Mouse (Mus musculus) cortical plate, adult 2 months (tissue): ENCODE data around the gene Sall4. TPM values are rescaled to one million over a fixed set of nuclear protein-coding genes. Genes with fewer than 3 reads are reported as not detected.
"Not testable (repeated sequence)": the region's sequence is repeated elsewhere in the genome, so short reads cannot be mapped to it uniquely, and the experiment has no call there.

Source experiments
- H3K27ac ChIP-seq: fragments of 200-500 bp; 2 replicates; pipeline ENCODE4 v1.5.1; 2012; ENCODE audit warnings: low read length, control low read depth, inconsistent platforms; ENCODE audit not compliant: insufficient read depth
- H3K4me1 ChIP-seq: fragments of 200-500 bp; 2 replicates; pipeline ENCODE4 v1.6.1; 2011; ENCODE audit warnings: low read length; ENCODE audit not compliant: control insufficient read depth, insufficient read depth
- H3K4me3 ChIP-seq: fragments of 200-500 bp; 2 replicates; pipeline ENCODE4 v1.5.1; 2011; ENCODE audit warnings: mild to moderate bottlenecking, low read length, control low read depth; ENCODE audit not compliant: insufficient read depth
- CTCF ChIP-seq: fragments of 200-500 bp; IDR thresholded peaks from 2 replicates; pipeline ENCODE4 v1.5.1; 2011; ENCODE audit warnings: mild to moderate bottlenecking, control low read depth, low read length; ENCODE audit not compliant: insufficient read depth; ENCODE audit errors: extremely low read depth
- POLR2A ChIP-seq: fragments of 200-500 bp; IDR thresholded peaks from 2 replicates; pipeline ENCODE4 v1.6.1; 2011; ENCODE audit warnings: mild to moderate bottlenecking, low read length, control low read depth; ENCODE audit not compliant: insufficient read depth; ENCODE audit errors: extremely low read depth
- polyA plus RNA-seq: library from polyadenylated mRNA; depleted of rRNA; stranded (reverse); fragments of >200 nt; gene quantifications from 2 replicates; pipeline ENCODE4 v1.2.3, GENCODE M21; 2012

The Sall4 gene
- polyA plus RNA-seq, 1 experiment: 0.06 TPM

DNA sequence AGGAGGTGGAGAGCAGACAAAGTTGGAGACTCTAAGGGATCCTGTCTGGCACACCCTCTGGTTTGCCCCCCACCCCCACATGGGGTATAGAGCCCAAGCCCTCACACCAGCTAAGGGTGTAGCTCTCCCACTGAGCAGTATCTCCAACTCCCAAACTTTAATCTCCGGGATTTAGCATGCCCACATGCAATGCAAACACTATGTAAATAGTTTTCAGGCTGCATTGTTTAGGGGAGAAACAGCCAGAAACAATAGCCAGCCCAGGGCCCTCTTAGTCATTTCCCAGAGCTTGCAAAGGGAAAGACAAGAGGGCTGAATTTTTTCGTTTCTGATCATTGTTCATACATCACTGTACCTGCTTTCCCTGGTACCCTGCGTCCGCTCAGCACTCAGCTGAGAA lies 5.8 kb downstream of the Sall4 start:
- TF ChIP-seq POLR2A (no peak), CTCF (no peak)

DNA sequence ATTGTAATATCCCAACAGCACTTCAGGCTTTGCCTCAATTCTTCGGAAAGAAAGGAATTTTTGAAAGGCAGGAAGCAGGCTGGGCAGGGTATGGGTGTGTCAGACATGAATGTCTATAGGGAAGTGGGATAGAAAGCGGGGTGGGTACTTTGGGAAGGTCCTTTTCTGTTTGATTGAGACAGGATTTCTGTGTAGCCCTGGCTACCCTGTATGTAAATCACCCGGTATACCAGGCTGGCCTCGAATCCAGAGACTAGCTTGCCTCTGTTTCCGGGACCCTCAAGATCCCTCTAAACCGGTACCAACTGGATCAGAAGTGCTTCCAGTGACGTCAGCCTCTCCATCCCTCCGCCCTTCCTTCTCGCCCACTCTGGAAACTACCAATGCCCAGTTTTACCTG lies 6.6 kb downstream of the Sall4 start:
- TF ChIP-seq POLR2A: no peak
- TF ChIP-seq CTCF: no peak
- H3K27ac ChIP-seq: no peak overlapping the region

More for the DNA sequence above, 5.8 kb downstream of the Sall4 start:
- Histone ChIP-seq H3K4me3 (no peak overlapping the region), H3K27ac (no peak overlapping the region), H3K4me1 (no peaks in the 10 kb centered on the region)

DNA sequence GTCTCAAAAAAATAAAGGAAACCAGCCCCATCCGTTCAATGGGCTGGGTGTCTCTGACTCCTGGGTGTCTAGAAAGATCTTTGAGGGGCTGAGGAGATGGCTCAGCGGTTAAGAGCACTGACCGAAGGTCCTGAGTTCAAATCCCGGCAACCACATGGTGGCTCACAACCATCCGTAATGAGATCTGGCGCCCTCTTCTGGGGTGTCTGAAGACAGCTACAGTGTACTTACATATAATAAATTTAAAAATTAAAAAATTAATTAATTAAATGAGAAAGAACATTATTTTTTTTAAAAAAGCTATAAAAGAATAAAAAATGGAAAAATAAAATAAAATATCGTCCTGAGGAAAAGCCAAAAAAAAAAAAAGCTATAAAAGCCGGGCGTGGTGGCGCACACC lies 23.3 kb downstream of the Sall4 start:
- not testable (repeated sequence) for H3K4me1 ChIP-seq, H3K4me3 ChIP-seq

More for the DNA sequence above, 6.6 kb downstream of the Sall4 start:
- no peaks in the 10 kb centered on the region for H3K4me1 ChIP-seq
- H3K4me3 ChIP-seq: no peak overlapping the region

DNA sequence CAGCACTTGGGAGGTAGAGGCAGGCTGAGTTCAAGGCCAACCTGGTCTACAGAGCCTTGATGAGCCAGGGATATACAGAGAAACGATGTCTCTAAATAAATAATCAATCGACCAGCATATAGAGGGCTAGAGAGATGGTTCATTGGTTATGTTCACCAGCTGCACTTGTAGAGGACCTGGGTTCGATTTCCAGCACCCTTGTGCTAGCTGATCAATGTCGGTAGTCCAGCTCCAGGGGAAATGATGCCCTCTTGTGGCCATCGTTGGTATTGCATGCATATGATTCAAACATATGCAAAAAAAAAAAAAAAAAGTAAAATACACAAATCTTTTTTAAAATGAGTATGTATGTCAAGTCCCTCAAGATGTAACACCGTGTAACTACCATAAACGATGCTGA lies 25.1 kb downstream of the Sall4 start:
- Histone ChIP-seq H3K27ac (peak overlapping the region; percentile 96), H3K4me3 (peak overlapping the region; percentile 83), H3K4me1 (no peaks in the 10 kb centered on the region)
- TF ChIP-seq POLR2A: no peak
- TF ChIP-seq CTCF: peak; percentile 67

More for the DNA sequence above, 23.3 kb downstream of the Sall4 start:
- not testable (repeated sequence) for H3K27ac ChIP-seq

DNA sequence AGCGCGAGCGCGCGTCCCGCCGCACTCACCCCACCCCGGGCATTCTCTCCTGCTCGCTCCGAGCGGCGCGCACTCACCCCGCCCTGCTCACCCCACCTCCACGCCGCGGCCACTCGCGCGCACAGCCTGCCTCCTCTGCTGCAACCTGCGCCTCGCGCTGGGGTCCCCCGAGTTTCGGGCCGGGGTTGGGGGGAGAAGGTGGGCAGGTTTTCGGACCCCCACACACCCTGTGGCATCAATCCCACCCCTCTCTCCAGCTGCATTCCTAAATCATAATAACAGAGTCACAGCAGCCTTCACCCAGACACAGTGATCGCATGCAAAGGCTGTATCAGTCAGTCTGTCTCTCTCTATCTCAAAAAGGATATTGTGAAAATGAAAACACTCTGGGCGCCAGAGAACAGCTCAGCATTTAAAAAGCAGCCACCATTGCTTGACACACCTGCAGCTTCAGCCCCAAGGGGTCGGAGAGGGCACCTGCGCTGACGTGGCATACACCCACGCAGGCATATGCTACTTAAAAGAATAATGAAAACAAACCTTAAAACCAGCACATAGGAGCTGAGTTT lies 25.6 kb downstream of the Sall4 start, which contains the start of gene Atp9a:
Gene Atp9a, minus strand, starts transcription at position 351 of the 569 bp plus-strand sequence.
- peak within 1 kb of the TSS; percentile 83 for H3K4me3 ChIP-seq

DNA sequence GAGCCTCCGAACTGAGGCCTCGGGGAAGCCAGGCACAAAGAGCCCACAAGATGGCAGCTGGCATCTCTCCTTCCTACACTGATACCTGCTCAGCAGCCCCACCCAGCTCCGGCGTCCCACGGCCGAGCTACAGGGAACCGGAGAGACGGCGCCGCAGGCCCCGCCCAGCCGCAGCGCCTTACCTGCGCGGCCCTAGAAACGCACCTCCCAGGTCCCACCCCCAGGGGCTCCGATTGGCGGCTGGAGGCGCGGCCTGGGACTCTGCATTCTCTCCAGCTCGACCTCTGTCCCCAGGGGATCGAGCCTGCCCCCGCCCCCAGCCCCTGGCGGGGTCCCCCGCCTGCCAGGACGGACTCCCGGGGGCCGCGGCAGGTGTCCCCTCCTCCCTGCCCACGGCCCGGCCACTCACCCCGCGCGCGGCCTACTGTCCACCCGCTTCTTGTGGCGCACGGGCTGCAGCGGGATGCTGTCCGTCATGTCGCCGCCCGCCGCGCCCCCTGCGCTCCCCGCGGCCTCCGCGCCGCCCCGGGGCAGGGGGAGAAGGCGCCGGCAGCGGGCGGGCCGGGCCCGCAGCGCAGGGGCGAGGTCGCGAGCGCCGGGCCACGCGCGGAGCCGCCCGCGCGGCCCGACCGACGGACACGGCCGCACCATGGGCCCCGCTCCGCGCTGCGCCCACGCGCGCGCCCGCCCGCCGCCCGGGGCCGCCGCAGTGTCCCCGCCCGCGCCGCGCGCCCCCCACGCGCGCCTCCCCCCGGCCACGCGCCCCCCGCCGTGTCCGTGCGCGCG lies 26.3 kb downstream of the Sall4 start:
- no peak overlapping the region for H3K27ac ChIP-seq
- H3K4me1 ChIP-seq: no peaks in the 10 kb centered on the region
- TF ChIP-seq CTCF (no peak), POLR2A (0 out of 2 replicates have a peak, but pooled peaks have one; percentile 16)
- peak overlapping the region; percentile 83 for H3K4me3 ChIP-seq

More for the DNA sequence above, 25.6 kb downstream of the Sall4 start, which contains the start of gene Atp9a:
- TF ChIP-seq POLR2A (0 out of 2 replicates have a peak, but pooled peaks have one; percentile 8), CTCF (no peak)
- Histone ChIP-seq H3K27ac (peak within 1 kb of the TSS; percentile 96), H3K4me1 (no peaks in the 10 kb centered on the region)

DNA sequence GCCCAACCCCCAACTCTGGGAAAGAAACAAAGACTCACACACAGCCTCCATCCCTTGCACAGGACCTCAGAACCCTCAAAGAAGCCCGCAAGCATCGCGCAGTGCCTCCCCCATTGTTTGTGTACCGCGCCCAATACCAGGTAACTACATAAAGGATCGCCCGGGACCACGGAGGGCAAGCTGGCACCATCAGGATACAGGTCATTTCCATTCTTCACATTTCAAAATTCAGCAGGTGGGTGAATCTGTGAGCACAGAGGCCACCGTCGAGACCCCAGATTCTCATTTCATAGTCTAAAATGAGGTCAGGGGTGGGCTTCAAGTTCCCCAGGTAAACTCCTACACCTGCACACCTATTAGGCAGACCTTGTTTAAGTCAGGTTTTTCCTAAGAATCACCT lies 27.2 kb downstream of the Sall4 start:
- TF ChIP-seq CTCF (no peak), POLR2A (no peak)
- H3K4me1 ChIP-seq: no peaks in the 10 kb centered on the region
- H3K27ac ChIP-seq: no peak overlapping the region

DNA sequence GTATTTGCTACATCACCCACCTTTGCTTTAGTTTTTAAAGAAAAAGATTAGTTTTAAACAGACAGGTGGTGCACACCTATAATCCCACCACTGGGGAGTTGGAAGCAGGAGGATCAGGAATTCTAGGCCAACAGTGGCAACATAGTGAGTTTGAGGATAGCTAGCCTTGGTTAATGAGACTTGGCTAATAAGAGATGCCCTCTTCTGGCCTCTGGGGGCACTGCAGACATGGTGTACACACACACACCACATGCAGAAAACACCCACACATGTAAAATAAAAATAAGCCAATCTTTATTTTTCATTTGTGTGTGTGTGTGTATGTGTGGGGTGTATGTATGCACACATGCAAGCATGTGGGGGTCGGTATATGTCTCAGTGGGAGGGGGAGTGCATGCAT lies 28.9 kb downstream of the Sall4 start:
- H3K27ac ChIP-seq: no peak overlapping the region
- no peaks in the 10 kb centered on the region for H3K4me1 ChIP-seq
- no peak for TF ChIP-seq POLR2A

More for the DNA sequence above, 27.2 kb downstream of the Sall4 start:
- peak overlapping the region; percentile 83 for H3K4me3 ChIP-seq

DNA sequence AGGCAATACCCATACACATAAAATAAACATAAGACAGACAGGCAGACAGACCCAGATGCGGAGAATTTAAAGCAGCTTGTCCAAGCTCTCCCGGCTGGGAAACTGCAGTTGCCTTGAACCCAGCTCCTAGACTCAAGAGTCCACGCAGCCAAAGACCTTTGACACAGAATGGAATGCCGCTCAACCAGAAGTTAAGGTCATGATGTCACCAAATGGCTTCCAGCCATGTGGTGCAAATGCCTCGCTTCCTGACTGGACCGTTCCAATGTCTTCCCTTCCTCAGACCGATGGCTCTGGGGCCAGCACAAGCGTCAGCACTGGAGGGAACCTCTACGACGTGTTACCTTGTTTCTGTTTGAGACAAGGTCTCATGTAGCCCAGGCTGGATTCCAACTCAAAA lies 29.9 kb downstream of the Sall4 start:
- Histone ChIP-seq H3K4me3 (no peak overlapping the region), H3K27ac (no peak overlapping the region), H3K4me1 (no peaks in the 10 kb centered on the region)
- TF ChIP-seq CTCF: no peak
- TF ChIP-seq POLR2A: no peak

More for the DNA sequence above, 28.9 kb downstream of the Sall4 start:
- H3K4me3 ChIP-seq: no peak overlapping the region

DNA sequence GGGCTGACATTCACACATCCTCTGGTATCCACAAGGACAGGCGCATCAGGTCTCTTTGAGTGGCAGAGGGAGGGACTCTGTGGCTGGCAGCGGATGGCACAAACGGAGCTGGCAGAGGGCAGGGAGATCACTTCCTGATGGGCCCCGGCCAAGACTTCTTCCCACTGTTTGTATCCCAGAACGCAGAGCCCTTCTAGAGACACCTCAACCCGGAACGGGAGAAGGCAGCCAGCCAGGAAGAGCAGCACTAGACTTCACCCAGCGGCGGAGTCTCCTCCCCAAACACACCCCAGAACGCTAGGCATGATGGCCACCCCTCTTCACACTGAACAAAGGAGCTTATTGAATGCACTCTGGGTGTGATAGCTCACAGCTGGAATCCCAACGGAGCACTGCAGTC lies 33.7 kb downstream of the Sall4 start:
- Histone ChIP-seq H3K4me3 (no peak overlapping the region), H3K4me1 (peaks cover 2% of the 10 kb centered on the region), H3K27ac (no peak overlapping the region)
- no peak for TF ChIP-seq CTCF
- no peak for TF ChIP-seq POLR2A
